Mouse (Mus musculus): ENCODE data around the gene Gm5901. TPM values are rescaled to one million over a fixed set of nuclear protein-coding genes. Genes with fewer than 3 reads are reported as not detected.
"Not testable (repeated sequence)": the region's sequence is repeated elsewhere in the genome, so short reads cannot be mapped to it uniquely, and the experiment has no call there.

Gm5901 gene
- not detected in 2 replicates for polyA plus RNA-seq (2012; rRNA removed)

DNA sequence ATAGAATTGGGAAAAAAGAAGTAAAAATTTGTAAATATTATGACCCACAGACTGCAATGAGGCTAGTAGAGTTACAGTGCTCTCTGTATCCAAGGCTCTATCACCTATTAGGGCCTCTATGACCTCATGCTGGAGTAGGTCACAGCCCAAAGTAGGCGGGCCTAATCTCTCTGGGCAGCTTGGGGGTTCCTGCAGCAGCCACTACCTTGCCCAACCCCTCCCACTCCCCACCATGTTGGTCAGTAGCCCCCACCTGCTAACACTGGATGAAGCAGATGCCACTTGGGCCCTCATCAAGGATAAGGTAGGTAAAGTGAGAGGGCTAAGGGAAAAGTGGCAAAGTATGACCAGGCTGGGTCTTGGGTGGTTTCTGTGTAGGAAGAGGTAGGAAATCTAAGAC is at the start of gene Gm5901:
Gene Gm5901, plus strand, starts transcription at position 173 of the 400 bp plus-strand sequence.
- H3K27me3 ChIP-seq (ENCODE audit: control insufficient read depth, insufficient read depth, low read length), result no peaks in the 10 kb centered on the region
- H3K4me1 ChIP-seq (ENCODE audit: control insufficient read depth, insufficient read depth, insufficient read length, low read length), result peaks cover 2% of the 10 kb centered on the region; the same call in 1 of the 2 replicates
- 71% methylated on average over 1 of the region's 1 CpGs for WGBS
- H3K36me3 ChIP-seq (ENCODE audit: control insufficient read depth, insufficient read depth, low read length), result peaks cover 37% of the 10 kb centered on the region
- no peak for TF ChIP-seq CTCF (IDR thresholded peaks at IDR 0.05; ENCODE audit: extremely low read depth, insufficient read length, insufficient replicate concordance, low read depth, low read length)
- no peak for TF ChIP-seq POLR2A (IDR thresholded peaks at IDR 0.05; ENCODE audit: low read depth, low read length)
- no peak within 1 kb of the TSS for H3K27ac ChIP-seq (ENCODE audit: insufficient read depth, low read depth, low read length)
- no peak within 1 kb of the TSS for H3K4me3 ChIP-seq (ENCODE audit: low read depth, low read length)

DNA sequence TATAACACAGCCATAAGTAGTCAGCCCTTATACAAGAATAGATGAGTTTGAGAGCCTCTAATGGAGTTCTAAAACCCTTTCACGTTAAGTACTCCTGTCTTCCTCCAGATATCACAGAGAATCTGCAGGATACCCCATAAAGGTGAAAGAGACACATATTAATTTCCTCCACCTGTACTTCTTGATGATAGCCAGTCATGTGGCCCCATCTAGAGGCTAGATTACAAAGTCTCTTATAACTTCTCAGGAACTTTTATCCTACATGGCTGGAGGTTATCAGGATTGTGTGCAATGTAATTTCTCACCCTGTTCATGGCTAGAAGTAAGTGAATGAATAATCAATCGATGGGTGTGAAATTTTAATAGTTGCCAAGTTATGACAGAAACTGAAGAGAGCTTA is 49.5 kb upstream of the Gm5901 start:
- 70% methylated on average over 2 of the region's 2 CpGs for WGBS
- Histone ChIP-seq H3K4me3 (ENCODE audit: low read depth, low read length) (no peak overlapping the region), H3K27me3 (ENCODE audit: control insufficient read depth, insufficient read depth, low read length) (no peaks in the 10 kb centered on the region; the same call in 1 of the 2 replicates), H3K36me3 (ENCODE audit: control insufficient read depth, insufficient read depth, low read length) (no peaks in the 10 kb centered on the region), H3K27ac (ENCODE audit: insufficient read depth, low read depth, low read length) (no peak overlapping the region), H3K4me1 (ENCODE audit: control insufficient read depth, insufficient read depth, insufficient read length, low read length) (no peaks in the 10 kb centered on the region)
- TF ChIP-seq POLR2A (IDR thresholded peaks at IDR 0.05; ENCODE audit: low read depth, low read length), result no peak
- TF ChIP-seq CTCF (IDR thresholded peaks at IDR 0.05; ENCODE audit: extremely low read depth, insufficient read length, insufficient replicate concordance, low read depth, low read length), result no peak

DNA sequence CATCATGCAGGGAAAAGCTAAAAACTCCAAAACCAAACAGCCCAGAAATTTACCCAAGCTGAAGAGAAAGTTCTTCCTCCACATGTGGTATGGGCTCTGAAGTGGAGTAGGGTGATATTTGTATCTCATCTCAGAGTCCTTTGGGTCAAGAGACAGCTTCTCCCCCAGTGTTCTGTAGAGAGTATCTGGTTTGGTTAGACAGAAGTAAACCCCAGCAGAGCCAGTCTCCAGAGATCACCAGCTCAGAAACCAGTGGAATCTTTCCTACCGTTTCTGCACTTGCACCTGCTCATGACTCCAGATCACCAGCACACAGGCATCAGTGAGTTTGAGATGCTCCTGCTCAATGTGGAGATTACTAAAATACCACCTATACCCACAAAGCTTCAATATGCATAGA is 40.8 kb upstream of the Gm5901 start, which contains the start of gene Olfr690:
Gene Olfr690, minus strand, starts transcription at position 101 of the 400 bp plus-strand sequence.
- Histone ChIP-seq H3K27me3 (ENCODE audit: control insufficient read depth, insufficient read depth, low read length) (no peaks in the 10 kb centered on the region), H3K4me1 (ENCODE audit: control insufficient read depth, insufficient read depth, insufficient read length, low read length) (no peaks in the 10 kb centered on the region), H3K36me3 (ENCODE audit: control insufficient read depth, insufficient read depth, low read length) (no peaks in the 10 kb centered on the region), H3K4me3 (ENCODE audit: low read depth, low read length) (no peak within 1 kb of the TSS), H3K27ac (ENCODE audit: insufficient read depth, low read depth, low read length) (no peak within 1 kb of the TSS)
- TF ChIP-seq CTCF (IDR thresholded peaks at IDR 0.05; ENCODE audit: extremely low read depth, insufficient read length, insufficient replicate concordance, low read depth, low read length) (no peak), POLR2A (IDR thresholded peaks at IDR 0.05; ENCODE audit: low read depth, low read length) (no peak)
- WGBS, result 73% methylated on average over 1 of the region's 1 CpGs

DNA sequence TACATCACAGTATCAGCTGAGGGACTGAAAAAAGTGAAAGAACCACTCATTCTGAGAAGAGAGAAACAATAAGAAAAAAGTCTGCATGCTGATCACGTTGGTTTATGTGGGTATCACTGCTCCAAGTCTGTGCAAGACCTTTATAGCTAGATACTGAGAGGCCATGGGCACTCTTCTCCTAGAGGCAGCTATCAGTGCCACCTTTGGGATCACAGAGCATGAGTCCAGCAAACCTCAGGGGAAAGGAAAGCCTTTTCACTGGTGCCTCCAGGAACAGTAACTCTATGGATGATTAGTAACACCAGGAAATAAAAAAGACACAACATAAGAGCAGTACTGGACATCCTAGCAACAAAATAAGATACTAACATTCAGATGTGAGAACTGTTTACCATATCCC is 32.7 kb upstream of the Gm5901 start, which contains the start of gene Olfr691:
Gene Olfr691, minus strand, starts transcription at position 101 of the 400 bp plus-strand sequence.
- no peaks in the 10 kb centered on the region for H3K27me3 ChIP-seq (ENCODE audit: control insufficient read depth, insufficient read depth, low read length)
- TF ChIP-seq POLR2A (IDR thresholded peaks at IDR 0.05; ENCODE audit: low read depth, low read length), result no peak
- no peak for TF ChIP-seq CTCF (IDR thresholded peaks at IDR 0.05; ENCODE audit: extremely low read depth, insufficient read length, insufficient replicate concordance, low read depth, low read length)
- no peak within 1 kb of the TSS for H3K27ac ChIP-seq (ENCODE audit: insufficient read depth, low read depth, low read length)
- no peaks in the 10 kb centered on the region for H3K36me3 ChIP-seq (ENCODE audit: control insufficient read depth, insufficient read depth, low read length)
- 43% methylated on average over 1 of the region's 1 CpGs for WGBS
- H3K4me1 ChIP-seq (ENCODE audit: control insufficient read depth, insufficient read depth, insufficient read length, low read length), result no peaks in the 10 kb centered on the region
- H3K4me3 ChIP-seq (ENCODE audit: low read depth, low read length), result no peak within 1 kb of the TSS

DNA sequence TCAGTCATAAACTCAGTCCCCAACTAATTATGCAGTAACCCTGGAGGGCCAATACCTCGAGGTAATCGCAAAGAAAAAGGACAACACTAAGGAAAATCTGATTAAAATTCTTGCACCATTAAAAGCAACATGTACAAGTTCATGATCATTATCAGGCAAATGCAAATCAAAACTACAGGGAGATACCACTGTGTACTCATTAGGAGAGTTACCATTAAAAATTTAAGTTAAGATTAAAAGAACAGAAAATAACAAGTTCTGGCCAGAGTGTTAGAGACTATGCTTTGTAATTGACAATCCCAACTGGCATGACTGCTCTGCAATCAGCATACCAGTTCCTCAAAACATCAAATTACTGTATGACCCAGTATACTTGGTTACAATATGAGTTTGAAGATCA is 32.1 kb upstream of the Gm5901 start:
- Histone ChIP-seq H3K36me3 (ENCODE audit: control insufficient read depth, insufficient read depth, low read length) (no peaks in the 10 kb centered on the region), H3K27ac (ENCODE audit: insufficient read depth, low read depth, low read length) (no peak overlapping the region), H3K4me1 (ENCODE audit: control insufficient read depth, insufficient read depth, insufficient read length, low read length) (no peaks in the 10 kb centered on the region), H3K27me3 (ENCODE audit: control insufficient read depth, insufficient read depth, low read length) (no peaks in the 10 kb centered on the region), H3K4me3 (ENCODE audit: low read depth, low read length) (no peak overlapping the region)
- no peak for TF ChIP-seq POLR2A (IDR thresholded peaks at IDR 0.05; ENCODE audit: low read depth, low read length)
- no peak for TF ChIP-seq CTCF (IDR thresholded peaks at IDR 0.05; ENCODE audit: extremely low read depth, insufficient read length, insufficient replicate concordance, low read depth, low read length)
- WGBS, result 79% methylated on average over 2 of the region's 2 CpGs

DNA sequence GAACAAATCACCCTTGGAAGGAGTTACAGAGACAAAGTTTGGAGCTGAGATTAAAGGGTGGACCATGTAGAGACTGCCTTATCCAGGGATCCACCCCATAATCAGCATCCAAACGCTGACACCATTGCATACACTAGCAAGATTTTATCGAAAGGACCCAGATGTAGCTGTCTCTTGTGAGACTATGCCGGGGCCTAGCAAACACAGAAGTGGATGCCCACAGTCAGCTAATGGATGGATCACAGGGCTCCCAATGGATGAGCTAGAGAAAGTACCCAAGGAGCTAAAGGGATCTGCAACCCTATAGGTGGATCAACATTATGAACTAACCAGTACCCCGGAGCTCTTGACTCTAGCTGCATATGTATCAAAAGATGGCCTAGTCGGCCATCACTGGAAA is 18.8 kb upstream of the Gm5901 start:
- not testable (repeated sequence) for H3K4me3 ChIP-seq (ENCODE audit: low read depth, low read length); H3K27ac ChIP-seq (ENCODE audit: insufficient read depth, low read depth, low read length); H3K4me1 ChIP-seq (ENCODE audit: control insufficient read depth, insufficient read depth, insufficient read length, low read length); H3K27me3 ChIP-seq (ENCODE audit: control insufficient read depth, insufficient read depth, low read length); H3K36me3 ChIP-seq (ENCODE audit: control insufficient read depth, insufficient read depth, low read length)
- no CpG with 5 or more reads among the region's 5 CpGs for WGBS

DNA sequence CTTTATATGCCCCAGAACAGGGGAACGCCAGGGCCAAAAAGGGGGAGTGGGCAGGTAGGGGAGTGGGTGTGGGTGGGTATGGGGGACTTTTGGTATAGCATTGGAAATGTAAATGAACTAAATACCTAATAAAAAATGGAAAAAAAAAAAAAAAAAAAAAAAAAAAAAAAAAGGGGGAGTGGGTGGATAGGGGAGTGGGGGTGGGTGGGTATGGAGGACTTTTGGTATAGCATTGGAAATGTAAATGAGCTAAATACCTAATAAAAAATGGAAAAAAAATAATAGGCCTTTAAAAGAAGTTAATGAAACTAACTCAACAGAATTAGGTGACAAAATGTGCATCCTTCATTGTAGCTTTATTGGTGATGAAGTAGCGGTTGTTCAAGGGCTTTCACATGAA is 18.4 kb upstream of the Gm5901 start:
- H3K36me3 ChIP-seq (ENCODE audit: control insufficient read depth, insufficient read depth, low read length); H3K4me3 ChIP-seq (ENCODE audit: low read depth, low read length); H3K27ac ChIP-seq (ENCODE audit: insufficient read depth, low read depth, low read length); H3K4me1 ChIP-seq (ENCODE audit: control insufficient read depth, insufficient read depth, insufficient read length, low read length); H3K27me3 ChIP-seq (ENCODE audit: control insufficient read depth, insufficient read depth, low read length): not testable (repeated sequence)
- 90% methylated on average over 1 of the region's 2 CpGs for WGBS

DNA sequence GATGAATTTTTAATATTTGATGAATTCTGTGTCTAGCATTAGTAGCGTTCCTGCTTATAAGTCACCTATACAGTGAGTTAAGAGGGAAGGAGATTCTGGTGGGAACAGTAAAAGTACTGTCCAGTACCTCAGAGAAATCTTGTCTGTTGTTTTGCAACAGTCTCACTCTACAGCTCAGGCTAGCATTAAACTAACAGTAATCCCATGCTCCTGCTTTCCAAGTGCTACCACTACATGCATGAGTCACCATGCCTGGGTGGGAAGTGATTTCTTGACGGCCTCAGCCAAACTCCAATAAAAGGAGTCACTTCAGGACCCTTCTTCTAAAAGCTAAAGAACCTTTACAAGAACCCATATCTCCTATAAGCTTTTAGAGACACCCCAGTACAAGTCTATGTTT is 13.1 kb upstream of the Gm5901 start:
- Histone ChIP-seq H3K27me3 (ENCODE audit: control insufficient read depth, insufficient read depth, low read length) (no peaks in the 10 kb centered on the region), H3K4me3 (ENCODE audit: low read depth, low read length) (no peak overlapping the region), H3K27ac (ENCODE audit: insufficient read depth, low read depth, low read length) (no peak overlapping the region), H3K36me3 (ENCODE audit: control insufficient read depth, insufficient read depth, low read length) (no peaks in the 10 kb centered on the region), H3K4me1 (ENCODE audit: control insufficient read depth, insufficient read depth, insufficient read length, low read length) (no peaks in the 10 kb centered on the region)
- no peak for TF ChIP-seq POLR2A (IDR thresholded peaks at IDR 0.05; ENCODE audit: low read depth, low read length)
- TF ChIP-seq CTCF (IDR thresholded peaks at IDR 0.05; ENCODE audit: extremely low read depth, insufficient read length, insufficient replicate concordance, low read depth, low read length), result no peak
- WGBS, result 82% methylated on average over 2 of the region's 2 CpGs
